Mouse (Mus musculus) bone marrow, adult 2 months (tissue): ENCODE data around the gene Aars.

Experiments
- CTCF ChIP-seq: fragments of 200-500 bp; IDR thresholded peaks from 2 replicates; pipeline ENCODE4 v1.5.1; 2011; ENCODE audit warnings: low read length, control low read depth; ENCODE audit not compliant: control insufficient read depth, insufficient read depth
- POLR2A ChIP-seq: fragments of 200-500 bp; IDR thresholded peaks from 2 replicates; pipeline ENCODE4 v1.6.1; 2011; ENCODE audit warnings: low read depth, mild to moderate bottlenecking, control low read depth, low read length, borderline replicate concordance; ENCODE audit not compliant: control insufficient read depth

DNA sequence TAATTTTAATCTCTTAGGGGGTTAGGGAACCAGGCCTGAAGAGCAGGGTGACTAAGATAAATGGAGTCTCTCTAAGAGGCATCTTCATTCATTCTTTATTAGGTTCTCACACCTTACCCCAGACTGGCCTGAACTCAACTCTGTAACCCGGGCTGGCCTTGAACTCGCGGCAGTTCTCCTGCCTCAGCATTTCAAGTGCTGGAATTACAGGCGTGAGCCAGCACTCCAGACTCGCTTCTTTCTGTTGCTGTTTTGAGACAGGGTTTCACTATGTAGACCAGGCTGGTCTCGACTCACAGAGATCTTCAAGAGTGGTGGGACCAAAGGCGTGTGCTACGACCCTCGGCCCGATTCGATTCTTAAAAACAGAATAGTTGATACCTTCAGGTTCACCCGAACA, 1.3 kb downstream of the Aars start:
- TF ChIP-seq POLR2A (no peak), CTCF (no peak)
